Mouse (Mus musculus) thymus, postnatal 10 days (tissue): ENCODE data around the gene Gc.

Experiments used
- DNase-seq, 2 experiments: peaks; one replicate each; pipeline ENCODE4 v3.0.0; 2021; ENCODE audit warnings: low spot score in 2 of 2

Gc gene

DNA sequence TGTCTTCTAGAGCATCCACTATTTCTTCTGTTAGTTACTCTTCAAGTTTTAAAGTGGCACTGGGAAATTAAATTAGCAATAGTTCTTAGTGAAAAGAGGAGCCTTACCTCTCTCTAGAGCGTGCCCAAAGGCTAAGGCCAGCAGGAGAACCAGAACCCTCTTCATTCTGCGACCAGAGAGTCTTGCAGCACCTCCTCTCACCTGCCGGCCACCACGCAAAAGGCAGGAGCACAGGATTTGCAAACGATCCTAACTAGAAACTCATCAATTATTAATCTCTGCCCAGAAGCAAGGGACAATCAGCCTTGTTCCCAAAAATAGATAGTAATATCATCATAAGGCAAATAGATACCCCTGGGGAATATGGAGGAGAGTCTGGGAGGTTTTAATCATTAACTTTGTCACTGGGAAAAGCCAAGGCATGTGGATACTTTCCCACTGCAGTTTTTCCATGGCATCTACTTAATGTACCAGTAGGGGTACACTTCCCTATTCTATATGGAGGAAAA, at the start of gene Gc:
Gene Gc, minus strand, starts transcription at position 345 of the 509 bp plus-strand sequence.
- DNase-seq: no peak

DNA sequence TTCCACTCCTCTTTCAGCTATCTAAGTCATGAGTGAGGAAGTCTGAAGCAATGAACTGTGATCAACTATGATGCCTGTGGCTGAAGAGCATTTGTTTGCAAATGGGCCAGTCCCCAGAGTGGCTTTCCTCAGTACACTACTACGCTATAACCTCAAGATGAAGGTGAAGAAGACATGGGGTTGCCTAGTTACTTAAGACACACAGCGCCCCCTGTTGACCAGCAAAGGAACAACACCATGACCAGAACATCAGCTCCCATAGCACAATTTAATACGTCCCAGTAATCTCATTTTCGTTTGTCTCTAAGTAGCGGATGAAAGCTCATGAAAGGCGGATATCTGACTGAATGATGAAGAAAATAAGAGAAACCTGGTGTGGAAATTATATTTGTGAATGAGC, 42.5 kb upstream of the Gc start:
- DNase-seq: no peak

GRCm38 (mm10) chr5:89492560-89492959, 34.9 kb upstream of the Gc start:
- no peak for DNase-seq

DNA sequence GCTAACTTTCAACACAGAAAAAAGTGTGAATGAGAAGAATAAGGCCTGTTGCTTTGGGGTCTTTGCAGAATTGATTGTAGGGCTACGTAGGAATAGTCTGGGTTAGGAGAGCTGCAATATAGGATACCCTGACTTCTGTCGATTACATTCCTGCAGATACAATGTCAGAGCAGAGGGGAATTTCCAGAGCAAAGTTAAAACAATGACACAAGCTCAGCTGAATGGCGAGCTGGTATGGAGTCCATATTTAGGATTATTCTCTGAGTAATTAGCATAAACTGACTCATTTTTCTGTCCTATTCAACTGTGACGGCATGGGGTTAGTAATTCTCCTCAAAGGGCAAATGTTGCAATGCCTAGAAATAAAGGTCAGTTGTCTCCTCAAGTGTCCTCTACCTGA, 12.8 kb upstream of the Gc start:
- no peak for DNase-seq

DNA sequence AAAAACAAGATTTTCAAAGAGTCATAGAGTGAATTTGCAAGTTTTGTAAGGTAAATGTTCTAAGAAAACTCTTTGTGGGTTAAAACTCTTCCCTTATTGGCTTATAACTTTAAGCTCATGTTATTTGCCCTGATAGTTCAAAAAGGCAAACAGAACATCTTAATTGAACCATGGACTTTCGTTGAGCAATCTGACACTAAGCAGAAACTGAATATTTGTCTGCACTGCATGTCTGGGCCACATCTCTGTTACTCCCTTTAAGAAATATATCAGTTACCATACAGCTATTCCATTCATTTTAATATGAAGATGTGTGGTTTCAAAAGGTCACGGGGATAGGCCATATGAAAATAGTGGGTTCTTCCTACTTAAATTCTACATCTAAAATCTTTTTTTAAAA, 10.2 kb upstream of the Gc start:
- DNase-seq: no peak

- no peak for DNase-seq
These were observed 9.3 kb upstream of the Gc start for GRCm38 (mm10) chr5:89467045-89467444.

DNA sequence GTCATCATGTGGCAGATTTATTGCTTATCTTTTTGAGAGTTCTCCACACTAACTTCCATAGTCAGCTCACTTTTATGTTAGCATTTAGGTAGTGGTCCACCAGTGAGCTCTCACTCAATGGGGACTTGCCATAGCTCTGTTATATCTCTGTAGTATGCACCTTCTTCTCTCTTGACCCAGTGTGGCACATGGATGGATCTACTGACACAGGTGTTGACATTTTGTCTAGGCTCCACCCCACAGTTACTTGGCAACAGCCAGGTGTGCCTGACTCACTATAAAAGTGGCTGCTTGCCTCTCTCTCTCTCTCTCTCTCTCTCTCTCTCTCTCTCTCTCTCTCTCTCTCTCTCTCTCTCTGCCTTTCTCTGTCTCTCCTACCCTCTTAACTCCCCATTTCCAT, 8.6 kb upstream of the Gc start:
- DNase-seq: no peak

DNA sequence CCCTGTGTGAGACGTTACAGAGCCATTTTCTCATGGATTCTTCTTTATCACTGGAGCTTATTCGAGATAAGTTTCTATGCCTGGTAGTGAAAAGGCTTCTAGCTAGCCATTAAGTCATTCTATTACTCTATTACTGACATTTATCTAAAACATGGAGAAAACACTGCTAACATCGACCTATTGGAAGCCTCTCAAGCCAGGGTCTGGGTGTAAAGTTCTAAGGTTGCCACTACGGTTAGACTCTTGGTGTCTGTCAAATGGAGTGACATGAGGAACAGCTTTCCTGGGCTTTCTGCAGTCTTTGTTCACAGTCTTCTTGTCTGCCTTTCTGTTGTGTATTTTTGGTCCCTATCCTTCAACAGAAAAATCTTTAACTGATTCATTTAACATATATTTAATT, 4.1 kb upstream of the Gc start:
- no peak for DNase-seq

GRCm38 (mm10) chr5:89459591-89459990, 1.9 kb upstream of the Gc start:
- DNase-seq: no peak

DNA sequence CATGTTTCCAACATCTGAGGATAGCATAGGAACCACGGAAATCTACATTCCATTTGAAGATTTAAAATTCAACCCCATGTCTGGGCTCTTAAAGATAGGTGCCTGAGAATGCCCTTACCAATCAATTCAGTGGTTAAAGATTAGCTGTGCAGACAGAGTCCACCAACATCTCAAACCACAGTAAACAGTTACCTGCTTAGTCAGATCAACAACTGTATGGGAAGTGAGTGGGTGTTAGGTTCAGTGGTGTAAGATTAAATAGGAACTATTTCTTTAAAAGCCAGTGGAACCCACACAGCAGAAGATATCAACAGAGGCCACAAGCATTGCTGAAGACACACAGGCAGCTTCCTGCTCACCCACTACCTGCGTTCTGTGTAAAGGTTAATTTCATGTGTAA, 1.3 kb upstream of the Gc start:
- DNase-seq: no peak

- DNase-seq: peak in 1 of 2 experiments; percentile 4
These were observed 2.2 kb downstream of the Gc start for GRCm38 (mm10) chr5:89455526-89455925.

DNA sequence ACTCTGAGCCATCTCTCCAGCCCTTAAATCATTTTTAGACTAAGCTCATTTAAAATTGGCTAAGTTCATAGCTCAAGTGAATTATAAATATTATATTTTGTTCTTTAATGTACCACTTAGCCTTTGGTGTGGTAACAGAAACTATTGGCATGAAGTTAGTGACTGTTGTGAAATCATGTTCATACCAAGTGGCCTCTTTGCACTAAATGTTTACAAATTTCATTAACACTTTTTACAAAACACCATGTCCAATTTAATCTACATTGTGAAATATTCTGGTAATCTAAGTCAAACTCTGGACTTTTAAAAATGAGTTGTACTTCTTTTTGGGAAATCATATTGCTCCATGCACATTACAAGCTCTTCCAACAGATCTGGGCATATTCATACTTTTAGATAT, 6.9 kb downstream of the Gc start:
- no peak for DNase-seq

GRCm38 (mm10) chr5:89449325-89449724, 8.4 kb downstream of the Gc start:
- DNase-seq: no peak

DNA sequence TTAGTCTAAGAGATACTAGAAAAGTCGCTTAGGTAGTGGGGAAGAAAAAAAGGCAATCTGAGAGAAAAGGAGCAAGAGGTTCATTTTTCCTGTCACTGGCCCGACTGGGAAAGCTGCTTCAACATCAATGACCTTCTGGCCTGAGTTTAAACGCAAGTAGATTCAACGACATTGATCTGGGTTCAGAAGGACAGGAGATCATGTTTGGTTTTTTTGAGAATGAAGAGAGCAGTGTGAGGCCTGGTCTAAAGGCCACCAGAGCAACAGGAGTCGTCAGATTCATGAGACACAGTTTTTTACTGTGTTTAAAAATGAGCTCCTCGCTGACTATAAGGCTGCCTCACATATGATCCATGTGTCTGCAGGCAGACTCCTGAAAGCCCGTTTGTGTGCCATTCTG, 9.7 kb downstream of the Gc start:
- DNase-seq: no peak

GRCm38 (mm10) chr5:89444360-89444759, 13.3 kb downstream of the Gc start:
- no peak for DNase-seq

- DNase-seq: no peak
These were observed 46.2 kb downstream of the Gc start for GRCm38 (mm10) chr5:89411536-89411935.

GRCm38 (mm10) chr5:89407376-89408082, 50.2 kb downstream of the Gc start:
- DNase-seq: no peak

GRCm38 (mm10) chr5:89405132-89405531, 52.6 kb downstream of the Gc start:
- no peak for DNase-seq

- no peak for DNase-seq
These were observed 67.3 kb downstream of the Gc start for GRCm38 (mm10) chr5:89390405-89390804.

GRCm38 (mm10) chr5:89384204-89384603, 73.5 kb downstream of the Gc start:
- DNase-seq: no peak

- no peak for DNase-seq
These were observed 76.4 kb downstream of the Gc start for GRCm38 (mm10) chr5:89381340-89381739.

DNA sequence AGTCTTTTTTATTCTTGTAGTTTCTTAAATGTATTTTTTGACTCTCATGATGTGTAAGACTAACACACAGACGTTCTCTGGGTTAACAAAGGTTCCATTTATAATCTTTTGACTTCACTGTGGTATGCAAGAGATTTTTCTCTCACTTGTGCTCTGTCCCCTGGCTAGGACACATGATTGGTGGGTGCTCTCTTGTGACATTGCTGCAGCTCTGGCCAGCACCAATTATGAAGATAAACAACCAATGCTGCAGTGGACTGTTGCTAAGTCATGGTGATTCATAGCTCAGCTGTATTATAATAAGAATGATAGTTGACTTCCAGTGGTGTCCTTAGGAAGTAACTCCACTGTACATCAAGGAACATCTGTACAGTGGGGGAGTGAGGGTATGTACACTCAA, 87.6 kb downstream of the Gc start:
- DNase-seq: no peak

GRCm38 (mm10) chr5:89368045-89368743, 89.5 kb downstream of the Gc start:
- DNase-seq: no peak
